Mouse (Mus musculus): ENCODE data around the gene Cdyl2. TPM values are rescaled to one million over a fixed set of nuclear protein-coding genes. Genes with fewer than 3 reads are reported as not detected.
A peak's percentile ranks its signal among the peaks of the same experiment; 100 is the strongest.

The Cdyl2 gene
- polyA plus RNA-seq, 1 experiment from 2014 or later = 8.2 TPM

DNA sequence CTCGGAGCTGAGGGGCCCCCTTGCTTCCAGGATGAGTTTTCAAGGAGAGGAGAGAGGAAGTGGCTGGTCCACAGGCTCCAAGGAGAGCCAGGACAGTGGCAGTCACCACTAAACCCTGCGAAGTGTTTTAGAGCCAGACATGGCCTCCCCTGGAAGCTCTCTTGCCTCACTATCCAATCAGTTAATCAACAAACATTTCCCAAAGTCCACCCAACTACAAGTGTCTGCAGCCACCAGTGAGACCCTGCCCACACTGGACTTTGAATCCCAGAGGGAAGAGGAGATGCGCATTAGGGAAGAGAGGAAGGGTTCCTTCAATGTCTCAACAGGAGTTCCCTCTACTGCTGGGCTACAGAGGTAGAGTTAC, 840 bp upstream of the Cdyl2 start:
- Histone ChIP-seq H3K27ac (no peak overlapping the region), H3K9me3 (peaks cover 3% of the 10 kb centered on the region; the same call in 1 of the 2 replicates), H3K4me3 (replicated peaks) (peak overlapping the region; percentile 69), H3K27me3 (peaks cover 20% of the 10 kb centered on the region), H3K36me3 (peaks cover 3% of the 10 kb centered on the region; the same call in 1 of the 2 replicates), H3K4me1 (replicated peaks) (peaks cover 5% of the 10 kb centered on the region), H3K9ac (replicated peaks) (peak overlapping the region; percentile 84), H3K4me2 (peak overlapping the region; percentile 82)
- WGBS = 24% methylated on average over 3 of the region's 3 CpGs
- ATAC-seq (ENCODE audit: insufficient number of reproducible peaks, insufficient read depth, low FRiP score, low TSS enrichment, low read depth) = no peak

DNA sequence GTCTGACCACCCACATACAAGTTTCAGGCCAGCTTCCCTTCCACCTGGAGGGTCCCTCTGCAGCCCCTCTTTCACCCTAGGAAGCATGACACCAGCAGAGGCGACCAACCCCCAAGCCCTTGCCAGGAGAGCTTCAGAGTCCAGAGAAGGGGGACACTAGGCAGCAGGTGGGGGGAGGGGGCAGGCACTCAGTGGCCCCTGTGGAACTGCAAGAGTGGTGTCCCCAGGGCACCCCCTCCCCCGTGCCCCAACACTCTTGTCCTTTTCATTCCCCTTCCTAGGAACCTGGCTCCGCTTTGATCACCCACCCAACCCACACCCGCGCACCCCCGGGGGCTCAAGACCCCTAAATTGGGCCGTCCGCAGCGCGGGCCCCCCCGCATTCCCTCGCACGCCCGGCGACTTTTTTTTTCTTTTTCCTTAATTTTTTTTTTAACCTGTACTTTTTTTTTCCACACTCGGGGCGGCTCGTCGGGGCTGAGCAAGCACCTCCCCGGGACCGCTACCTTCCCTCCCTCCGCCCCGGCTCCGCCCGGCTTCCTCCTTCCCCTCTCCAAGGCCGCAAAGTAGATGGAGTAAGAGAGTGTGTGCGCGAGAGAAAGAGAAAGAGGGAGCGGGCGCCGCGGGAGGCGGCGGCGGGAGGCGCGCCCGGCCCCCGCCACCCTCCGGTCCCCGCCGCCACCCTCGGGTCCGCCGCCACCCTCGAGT, 661 bp downstream of the Cdyl2 start:
- Histone ChIP-seq H3K4me3 (replicated peaks) (peak overlapping the region; percentile 69), H3K9ac (replicated peaks) (peak overlapping the region; percentile 84), H3K4me1 (replicated peaks) (peaks cover 5% of the 10 kb centered on the region), H3K9me3 (peaks cover 3% of the 10 kb centered on the region; the same call in 1 of the 2 replicates), H3K4me2 (peak overlapping the region; percentile 82), H3K27ac (peak overlapping the region; percentile 85), H3K36me3 (peaks cover 3% of the 10 kb centered on the region; the same call in 1 of the 2 replicates), H3K27me3 (peaks cover 20% of the 10 kb centered on the region)
- peak; percentile 64 for ATAC-seq (ENCODE audit: insufficient number of reproducible peaks, insufficient read depth, low FRiP score, low TSS enrichment, low read depth)
- WGBS = 1% methylated on average over 46 of the region's 46 CpGs

DNA sequence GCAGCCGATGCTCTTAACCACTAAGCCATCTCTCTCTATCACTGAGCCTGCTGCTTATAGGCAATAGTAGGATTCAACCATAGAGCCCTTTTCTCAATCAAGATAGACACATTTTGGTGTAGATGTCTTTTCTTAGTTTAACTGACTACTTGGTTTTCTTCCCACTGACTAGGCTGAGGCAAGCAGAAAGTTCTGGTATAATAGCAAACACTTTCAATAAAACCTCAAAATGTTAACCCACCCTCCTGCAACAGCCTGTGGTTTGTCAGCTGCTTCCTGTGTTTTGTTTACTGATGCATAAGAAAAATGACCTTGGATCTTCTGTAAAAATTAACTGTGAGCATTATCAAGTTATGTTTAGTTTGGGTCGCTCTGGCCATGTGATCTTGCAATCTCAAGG, 11.3 kb downstream of the Cdyl2 start:
- no peak overlapping the region for H3K4me2 ChIP-seq
- no peaks in the 10 kb centered on the region for H3K4me1 ChIP-seq (replicated peaks)
- no peak overlapping the region for H3K4me3 ChIP-seq (replicated peaks)
- H3K9me3 ChIP-seq = peaks cover 12% of the 10 kb centered on the region
- no peak overlapping the region for H3K27ac ChIP-seq
- no peak overlapping the region for H3K9ac ChIP-seq (replicated peaks)
- no peaks in the 10 kb centered on the region for H3K27me3 ChIP-seq
- 86% methylated on average over 2 of the region's 2 CpGs for WGBS
- no peaks in the 10 kb centered on the region for H3K36me3 ChIP-seq
- ATAC-seq (ENCODE audit: insufficient number of reproducible peaks, insufficient read depth, low FRiP score, low TSS enrichment, low read depth) = no peak

DNA sequence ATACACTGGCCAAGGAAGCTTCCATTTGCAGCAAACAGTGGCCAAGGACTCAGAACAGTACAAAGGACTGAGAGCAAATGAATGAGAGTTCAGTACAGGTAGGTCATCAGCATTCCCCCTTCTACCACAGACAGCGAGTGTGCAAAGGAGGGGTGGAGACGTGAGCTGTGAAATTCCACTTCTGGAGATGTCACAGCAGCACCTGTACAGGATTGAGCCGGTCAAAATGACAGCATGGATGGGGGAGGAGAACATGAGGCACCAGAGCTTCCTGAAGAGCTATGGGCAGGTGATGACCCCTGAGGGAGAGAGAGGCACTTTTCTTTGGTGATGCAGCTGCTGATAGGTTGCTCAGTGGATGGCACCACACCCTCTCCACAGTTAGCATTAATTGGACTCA, 25.3 kb downstream of the Cdyl2 start:
- no peaks in the 10 kb centered on the region for H3K27me3 ChIP-seq
- no peaks in the 10 kb centered on the region for H3K36me3 ChIP-seq
- H3K9ac ChIP-seq (replicated peaks) = no peak overlapping the region
- 82% methylated on average over 3 of the region's 3 CpGs for WGBS
- no peaks in the 10 kb centered on the region for H3K4me1 ChIP-seq (replicated peaks)
- no peak overlapping the region for H3K4me3 ChIP-seq (replicated peaks)
- H3K9me3 ChIP-seq = peaks cover 6% of the 10 kb centered on the region; the same call in 1 of the 2 replicates
- no peak overlapping the region for H3K4me2 ChIP-seq
- H3K27ac ChIP-seq = no peak overlapping the region
- ATAC-seq (ENCODE audit: insufficient number of reproducible peaks, insufficient read depth, low FRiP score, low TSS enrichment, low read depth) = no peak

DNA sequence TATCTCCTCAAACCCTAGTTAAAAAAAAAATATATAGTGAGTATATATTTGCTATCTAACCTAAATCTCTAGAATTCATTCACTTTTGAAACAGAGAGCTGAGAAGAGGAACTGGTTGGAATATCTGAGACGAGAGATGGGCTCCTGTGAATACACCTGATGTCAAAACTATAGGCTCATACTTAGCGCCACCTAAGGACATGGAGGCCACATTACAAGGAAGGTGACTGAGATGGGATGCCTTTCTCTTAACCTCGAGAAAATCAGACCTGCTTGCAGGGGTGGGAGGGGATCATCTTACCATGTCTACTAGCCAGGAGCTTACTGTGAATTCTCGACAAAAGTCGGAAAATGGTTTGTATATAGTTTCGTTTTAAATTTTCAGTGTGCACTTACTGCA, 30.3 kb downstream of the Cdyl2 start:
- Histone ChIP-seq H3K36me3 (no peaks in the 10 kb centered on the region), H3K4me1 (replicated peaks) (no peaks in the 10 kb centered on the region), H3K27me3 (no peaks in the 10 kb centered on the region), H3K27ac (no peak overlapping the region), H3K4me3 (replicated peaks) (no peak overlapping the region), H3K9me3 (peaks cover 11% of the 10 kb centered on the region), H3K9ac (replicated peaks) (no peak overlapping the region), H3K4me2 (no peak overlapping the region)
- no peak for ATAC-seq (ENCODE audit: insufficient number of reproducible peaks, insufficient read depth, low FRiP score, low TSS enrichment, low read depth)
- WGBS = 84% methylated on average over 6 of the region's 6 CpGs

DNA sequence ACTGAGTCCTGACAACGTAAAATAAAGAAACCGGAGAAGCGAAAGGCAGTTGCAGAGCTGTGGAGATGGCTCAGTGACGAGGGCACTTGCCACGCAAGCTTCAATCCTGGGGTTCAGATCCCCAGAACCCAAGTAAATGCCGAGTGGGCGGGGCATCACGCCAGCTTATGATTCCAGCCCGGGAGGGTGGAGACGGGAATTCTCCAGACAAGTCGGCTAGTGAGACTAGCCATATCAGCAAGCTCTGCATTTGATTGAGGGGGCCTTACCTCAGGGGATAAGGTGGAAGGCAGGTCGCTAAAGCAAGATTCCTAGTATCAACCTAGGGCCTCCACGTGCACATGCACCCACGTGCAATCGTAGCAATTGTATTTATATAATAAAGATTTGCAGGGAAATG, 39.9 kb downstream of the Cdyl2 start:
- no peaks in the 10 kb centered on the region for H3K27me3 ChIP-seq
- peaks cover 5% of the 10 kb centered on the region; the same call in 1 of the 2 replicates for H3K9me3 ChIP-seq
- no peak overlapping the region for H3K4me2 ChIP-seq
- H3K4me1 ChIP-seq (replicated peaks) = no peaks in the 10 kb centered on the region
- H3K4me3 ChIP-seq (replicated peaks) = no peak overlapping the region
- no peak for ATAC-seq (ENCODE audit: insufficient number of reproducible peaks, insufficient read depth, low FRiP score, low TSS enrichment, low read depth)
- H3K36me3 ChIP-seq = no peaks in the 10 kb centered on the region
- 85% methylated on average over 15 of the region's 15 CpGs for WGBS
- H3K9ac ChIP-seq (replicated peaks) = no peak overlapping the region
- H3K27ac ChIP-seq = no peak overlapping the region

DNA sequence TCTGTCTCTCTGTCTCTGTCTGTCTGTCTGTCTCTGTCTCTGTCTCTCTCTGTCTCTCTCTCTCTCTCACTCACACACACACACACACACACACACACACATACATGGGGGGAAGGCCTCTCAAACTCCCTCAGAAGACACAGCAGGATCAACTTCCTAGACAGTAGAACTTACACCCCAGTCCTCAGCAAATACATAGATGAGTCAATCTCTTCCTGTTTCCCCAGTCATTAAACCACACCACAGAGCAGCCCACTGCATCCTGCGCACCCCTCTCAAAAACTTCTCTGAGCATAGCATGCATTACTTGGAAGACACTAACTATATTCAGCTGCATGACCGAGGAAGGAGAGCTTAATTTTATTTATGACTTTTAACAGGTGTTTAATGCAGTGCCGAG, 43.0 kb downstream of the Cdyl2 start:
- Histone ChIP-seq H3K4me3 (replicated peaks) (no peak overlapping the region), H3K4me1 (replicated peaks) (0 out of 2 replicates have a peak, but pooled peaks cover 3% of the 10 kb centered on the region), H3K9ac (replicated peaks) (no peak overlapping the region), H3K4me2 (no peak overlapping the region), H3K27ac (no peak overlapping the region), H3K36me3 (no peaks in the 10 kb centered on the region), H3K9me3 (peaks cover 5% of the 10 kb centered on the region; the same call in 1 of the 2 replicates), H3K27me3 (no peaks in the 10 kb centered on the region)
- ATAC-seq (ENCODE audit: insufficient number of reproducible peaks, insufficient read depth, low FRiP score, low TSS enrichment, low read depth) = no peak
- 54% methylated on average over 3 of the region's 3 CpGs for WGBS

DNA sequence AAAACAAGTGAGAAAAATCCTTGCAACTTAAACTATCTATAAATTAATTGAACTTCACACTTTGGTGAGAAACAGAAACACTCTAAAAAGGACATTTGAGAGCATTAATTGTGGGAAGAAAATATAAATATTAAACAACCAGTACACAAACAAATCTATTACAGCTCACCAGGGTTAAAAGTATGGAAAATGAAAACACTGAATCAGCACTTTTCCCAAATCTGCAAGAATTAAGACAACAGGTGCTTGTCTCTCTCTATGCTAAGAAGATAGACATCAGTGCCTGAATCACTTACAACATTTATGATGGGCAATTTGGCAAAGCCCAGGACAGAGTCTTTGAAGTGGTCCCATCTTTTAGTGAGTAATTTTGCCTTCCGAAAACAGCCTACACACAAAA, 56.6 kb downstream of the Cdyl2 start:
- Histone ChIP-seq H3K27me3 (no peaks in the 10 kb centered on the region), H3K4me3 (replicated peaks) (no peak overlapping the region), H3K36me3 (no peaks in the 10 kb centered on the region), H3K4me2 (no peak overlapping the region), H3K4me1 (replicated peaks) (no peaks in the 10 kb centered on the region), H3K27ac (no peak overlapping the region), H3K9ac (replicated peaks) (no peak overlapping the region), H3K9me3 (no peaks in the 10 kb centered on the region)
- WGBS = 70% methylated on average over 1 of the region's 1 CpGs
- no peak for ATAC-seq (ENCODE audit: insufficient number of reproducible peaks, insufficient read depth, low FRiP score, low TSS enrichment, low read depth)

DNA sequence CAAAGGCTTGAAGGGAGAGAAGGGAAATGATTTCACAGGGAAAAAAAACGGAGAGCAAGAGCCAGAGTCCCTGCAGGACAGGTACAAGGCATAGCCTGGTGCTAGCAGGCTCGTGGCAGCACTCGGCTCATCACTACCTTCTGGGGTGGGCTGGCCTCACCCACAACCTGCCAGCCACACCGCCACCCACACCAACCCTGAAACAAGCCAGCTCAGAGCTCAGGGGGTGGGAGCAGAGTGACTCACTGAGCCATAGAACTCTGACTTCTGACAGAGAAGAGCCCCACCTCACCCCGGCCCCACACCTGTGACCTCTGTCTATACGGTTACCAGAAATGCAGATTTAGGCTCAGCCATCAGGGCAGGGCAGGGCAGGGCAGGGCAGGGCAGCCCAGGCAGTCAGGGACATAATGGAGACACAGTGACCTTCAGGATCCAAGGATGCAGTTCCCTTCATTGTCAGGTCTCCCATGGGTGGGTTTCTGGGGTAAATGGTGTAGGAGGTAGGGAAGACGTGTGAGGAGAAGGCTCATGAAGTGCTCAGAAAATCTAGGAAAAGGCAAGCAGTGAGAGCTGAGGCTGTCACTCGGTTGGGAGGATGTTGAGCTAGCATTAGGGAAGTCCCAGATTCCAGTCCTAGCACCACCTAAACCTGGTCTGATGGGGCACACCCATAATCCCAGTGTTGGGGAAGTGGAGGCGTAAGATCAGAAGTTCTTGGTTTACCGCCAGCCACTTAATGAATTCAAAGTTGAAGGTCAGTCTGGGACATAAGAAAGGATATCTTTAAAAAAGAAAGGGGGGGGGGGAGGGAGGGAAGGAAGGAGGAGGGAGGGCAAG, 58.6 kb downstream of the Cdyl2 start:
- ATAC-seq (ENCODE audit: insufficient number of reproducible peaks, insufficient read depth, low FRiP score, low TSS enrichment, low read depth) = no peak
- WGBS = 68% methylated on average over 10 of the region's 10 CpGs
- Histone ChIP-seq H3K27me3 (no peaks in the 10 kb centered on the region), H3K4me3 (replicated peaks) (no peak overlapping the region), H3K9me3 (no peaks in the 10 kb centered on the region), H3K4me2 (no peak overlapping the region), H3K36me3 (no peaks in the 10 kb centered on the region), H3K27ac (no peak overlapping the region), H3K4me1 (replicated peaks) (no peaks in the 10 kb centered on the region), H3K9ac (replicated peaks) (no peak overlapping the region)

DNA sequence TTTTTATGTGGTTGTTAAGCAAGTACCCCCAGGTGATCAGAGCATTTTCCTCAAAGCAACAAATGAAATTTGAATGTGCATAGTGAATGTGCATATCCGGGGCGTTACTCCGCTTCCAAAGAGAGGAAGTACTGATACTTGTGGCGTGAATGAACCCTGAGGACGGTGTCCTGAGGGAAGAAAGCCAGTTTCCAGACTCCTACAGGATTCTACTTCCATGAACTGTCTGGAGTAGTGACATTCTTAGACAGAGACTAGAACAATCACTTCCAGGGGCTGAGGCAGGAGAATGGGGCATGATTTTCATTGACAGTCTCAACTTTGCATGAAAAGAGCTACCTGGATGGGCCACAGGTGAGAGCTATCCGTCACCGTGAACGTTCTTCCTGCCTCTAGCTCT, 59.3 kb downstream of the Cdyl2 start:
- Histone ChIP-seq H3K27me3 (no peaks in the 10 kb centered on the region), H3K36me3 (no peaks in the 10 kb centered on the region), H3K27ac (no peak overlapping the region), H3K4me3 (replicated peaks) (no peak overlapping the region), H3K9ac (replicated peaks) (no peak overlapping the region), H3K4me2 (no peak overlapping the region), H3K4me1 (replicated peaks) (no peaks in the 10 kb centered on the region), H3K9me3 (0 out of 2 replicates have a peak, but pooled peaks cover 4% of the 10 kb centered on the region)
- WGBS = 85% methylated on average over 8 of the region's 8 CpGs
- ATAC-seq (ENCODE audit: insufficient number of reproducible peaks, insufficient read depth, low FRiP score, low TSS enrichment, low read depth) = no peak

DNA sequence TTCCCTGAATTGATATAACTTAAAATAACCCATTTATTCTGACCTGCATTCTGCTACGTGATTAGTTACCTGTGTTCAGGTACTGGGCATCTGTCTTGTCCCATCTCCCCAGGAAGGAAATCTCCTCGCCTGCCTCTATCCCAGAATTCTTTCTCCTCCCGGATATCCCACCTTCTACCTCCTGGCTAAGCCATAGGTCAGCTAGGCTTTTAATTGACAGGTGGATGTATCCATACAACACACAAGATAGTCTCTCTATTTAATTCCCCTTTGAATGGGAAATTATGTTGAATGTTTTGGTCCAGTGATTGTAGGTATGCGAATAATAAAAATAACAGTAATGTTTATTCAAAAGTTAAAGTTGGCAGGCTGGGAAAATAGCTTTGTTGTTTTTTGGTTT, 59.7 kb downstream of the Cdyl2 start:
- 0 out of 2 replicates have a peak, but pooled peaks cover 4% of the 10 kb centered on the region for H3K9me3 ChIP-seq
- no peak for ATAC-seq (ENCODE audit: insufficient number of reproducible peaks, insufficient read depth, low FRiP score, low TSS enrichment, low read depth)
- no peak overlapping the region for H3K4me2 ChIP-seq
- H3K36me3 ChIP-seq = no peaks in the 10 kb centered on the region
- H3K27ac ChIP-seq = no peak overlapping the region
- no peak overlapping the region for H3K9ac ChIP-seq (replicated peaks)
- no peaks in the 10 kb centered on the region for H3K27me3 ChIP-seq
- H3K4me3 ChIP-seq (replicated peaks) = no peak overlapping the region
- WGBS = 85% methylated on average over 4 of the region's 4 CpGs
- H3K4me1 ChIP-seq (replicated peaks) = no peaks in the 10 kb centered on the region
